Mouse (Mus musculus) hindbrain, embryonic 12.5 days (tissue): ENCODE measurements at regions not wholly inside any gene's neighbourhood (a gene's known extent, or its start where the extent isn't known, plus 50 kb on each side); places are given as distances from the start of the nearest gene placed in this dataset.

Experiments
- ATAC-seq: fragments of 200-750 bp; cut with Nextera tagmentation; 2 replicates; pipeline ENCODE4 v1.8.0; 2017; ENCODE audit warnings: moderate TSS enrichment; ENCODE audit not compliant: low FRiP score
- H3K27ac ChIP-seq: fragments of 300-500 bp; sonication (generic); 2 replicates; pipeline ENCODE4 v1.5.1; 2016; ENCODE audit warnings: mild to moderate bottlenecking
- H3K27me3 ChIP-seq: fragments of 300-500 bp; sonication (generic); 2 replicates; pipeline ENCODE4 v1.6.1; 2016; ENCODE audit warnings: mild to moderate bottlenecking
- H3K36me3 ChIP-seq: fragments of 300-500 bp; sonication (generic); 2 replicates; pipeline ENCODE4 v1.6.1; 2016; ENCODE audit warnings: mild to moderate bottlenecking
- H3K4me1 ChIP-seq: fragments of 300-500 bp; sonication (generic); 2 replicates; pipeline ENCODE4 v1.6.1; 2016
- H3K4me2 ChIP-seq: fragments of 300-500 bp; sonication (generic); replicated peaks from 2 replicates; pipeline ENCODE4 v1.6.1; 2016; ENCODE audit warnings: mild to moderate bottlenecking
- H3K4me3 ChIP-seq: fragments of 300-500 bp; sonication (generic); 2 replicates; pipeline ENCODE4 v1.5.1; 2016; ENCODE audit warnings: mild to moderate bottlenecking
- H3K9ac ChIP-seq: fragments of 300-500 bp; sonication (generic); 2 replicates; pipeline ENCODE4 v1.6.1; 2016; ENCODE audit warnings: mild to moderate bottlenecking, moderate library complexity
- H3K9me3 ChIP-seq: fragments of 300-500 bp; sonication (generic); replicated peaks from 2 replicates; pipeline ENCODE4 v1.6.1; 2016; ENCODE audit warnings: mild to moderate bottlenecking
- WGBS: fragments of 180-500 bp; shearing (Covaris S2); methylation state at CpG from one replicate; pipeline ENCODE4 v1.1.7; 2016; 5-methylcytosine and 5-hydroxymethylcytosine counted together

DNA sequence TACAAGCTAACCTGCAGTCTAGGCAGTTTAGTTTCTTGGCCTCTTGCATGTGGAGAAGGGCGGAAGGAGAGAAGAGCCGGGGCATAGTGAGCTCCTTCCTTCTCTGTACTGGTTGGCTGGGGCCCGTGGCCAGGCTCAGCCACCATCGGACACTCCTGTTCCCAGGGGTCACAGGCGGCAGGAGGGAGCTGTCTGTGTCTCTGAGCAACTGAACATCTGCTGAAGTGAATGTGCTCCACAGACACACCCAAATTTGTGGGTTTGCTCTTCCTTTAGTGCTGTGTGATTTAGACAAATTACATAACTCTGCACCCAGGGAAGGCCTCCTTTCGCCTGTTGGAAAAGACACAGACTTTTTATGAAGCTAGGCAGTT lies 247.6 kb downstream of the Zfp36l1 start:
- Histone ChIP-seq H3K4me2 (no peak overlapping the region), H3K27me3 (no peaks in the 10 kb centered on the region), H3K9ac (no peak overlapping the region), H3K36me3 (no peaks in the 10 kb centered on the region), H3K4me3 (no peak overlapping the region), H3K9me3 (0 out of 2 replicates have a peak, but pooled peaks cover 4% of the 10 kb centered on the region), H3K4me1 (peaks cover 2% of the 10 kb centered on the region), H3K27ac (no peak overlapping the region)
- no peak for ATAC-seq
- WGBS: 65% methylated on average over 6 of the region's 6 CpGs

GRCm38 (mm10) chr12:79864346-79865178 lies 248.3 kb downstream of the Zfp36l1 start:
- Histone ChIP-seq H3K36me3 (no peaks in the 10 kb centered on the region), H3K4me1 (peaks cover 8% of the 10 kb centered on the region), H3K9me3 (0 out of 2 replicates have a peak, but pooled peaks cover 4% of the 10 kb centered on the region), H3K4me2 (no peak overlapping the region), H3K4me3 (no peak overlapping the region), H3K9ac (no peak overlapping the region), H3K27ac (no peak overlapping the region), H3K27me3 (no peaks in the 10 kb centered on the region)
- ATAC-seq: no peak
- WGBS: 73% methylated on average over 20 of the region's 20 CpGs
